In the genomic region with DNA sequence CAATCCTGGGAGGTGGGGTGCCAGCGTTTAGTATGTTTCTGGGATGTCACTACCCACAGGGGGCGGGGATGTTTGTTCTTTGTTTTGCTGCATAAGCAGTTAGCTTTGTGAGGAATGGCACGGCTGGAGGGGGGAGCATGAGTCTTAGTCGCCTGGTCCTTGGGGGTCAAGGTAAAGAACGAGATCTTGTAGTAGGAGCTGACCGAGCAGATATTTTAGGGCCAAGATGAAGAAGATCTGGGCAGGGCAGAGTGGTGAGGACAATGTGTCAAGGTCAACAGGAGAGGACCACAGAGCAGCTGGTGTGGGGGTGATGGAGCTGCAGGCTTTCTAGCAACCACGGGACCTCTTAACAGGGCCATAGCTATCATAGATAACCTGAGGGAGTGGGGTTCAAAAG, we compare ENCODE assay signal across 15 mouse cellular contexts.
DNase-seq lines count a peak whose midpoint lies in the region; ATAC-seq lines count a peak whose summit lies in the region.
"Had no signal": no experiment of that assay in that cellular context is flagged by ENCODE, and none has a peak within 500 bp of the region (broad histone marks: within the 10 kb centered on the region; RNA-seq: fewer than 3 reads in every experiment).

No protein-coding gene starts in this region.

- DNase-seq in cerebellum, adult 11 months, result peak; percentile 35
- DNase-seq in cerebellum, adult 8-10 months, result peak; percentile 37
- DNase-seq in cerebellum, postnatal 36 days, result no peak
- DNase-seq in layer of hippocampus, adult 11-12 months (ENCODE audit: low spot score), result peak; percentile 4
- no peak for DNase-seq in layer of hippocampus, adult 9-10 months (ENCODE audit: low spot score)
- DNase-seq: adrenal gland, adult 8-10 months; adrenal gland, postnatal 25 days; gastrocnemius, postnatal 14 days; heart, adult 2 months; heart, postnatal 14 days had no signal

- no peak for ATAC-seq in cerebellum, adult (ENCODE audit: insufficient number of reproducible peaks, low FRiP score, low TSS enrichment)
- ATAC-seq: activated CD4-positive, CD25-positive, alpha-beta regulatory T cell, adult 4 months; forebrain, embryonic 13.5 days; forebrain, embryonic 16.5 days; intestine, postnatal 0 days had no signal

Comparison
In these comparisons a context has a peak if more than half of its experiments do, and no peak if none do; other contexts are left out.
1. DNase-seq: peak in cerebellum, adult 11 months (single experiment), cerebellum, adult 8-10 months (single experiment) and layer of hippocampus, adult 11-12 months (single experiment); none in cerebellum, postnatal 36 days (0 of 2) and layer of hippocampus, adult 9-10 months (single experiment).